Mouse (Mus musculus) neutrophil, adult 59 days (primary cell): ENCODE data around the gene Usp6nl. TPM values are rescaled to one million over a fixed set of nuclear protein-coding genes. Genes with fewer than 3 reads are reported as not detected.

Experiments
- total RNA-seq, 2 experiments: library from RNA; stranded (reverse); gene quantifications; 1 replicate in 1 of 2; 2 replicates in 1 of 2; pipeline ENCODE4 v1.2.4; 2023

Gene Usp6nl
- total RNA-seq: 1 to 10 TPM; 7.7 to 9.6 TPM

GRCm38 (mm10) chr2:6322376-6322901 is at the start of gene Usp6nl:
TSS of gene Usp6nl (plus strand) at chr2:6322667.

Other genes with a start within 250 kb of the Usp6nl start
- gene Proser2, start 192.5 kb upstream of the Usp6nl start, total RNA-seq: under 1 TPM in 1 of 2 experiments, not detected in 1; 0.18 TPM
- under 1 TPM; 0.44 to 0.75 TPM for gene Echdc3, start 109.6 kb upstream of the Usp6nl start, total RNA-seq